Mouse (Mus musculus) heart, embryonic 10.5 days (tissue): ENCODE data around the gene Epha4. TPM values are rescaled to one million over a fixed set of nuclear protein-coding genes. Genes with fewer than 3 reads are reported as not detected.

Experiments
- DNase-seq: peaks from one replicate; pipeline ENCODE4 v3.0.0-alpha.2; 2017; ENCODE audit warnings: low spot score
- H3K27ac ChIP-seq: fragments of 300-500 bp; sonication (generic); 2 replicates; pipeline ENCODE4 v1.5.1; 2016; ENCODE audit warnings: mild to moderate bottlenecking
- H3K27me3 ChIP-seq: fragments of 300-500 bp; sonication (generic); 2 replicates; pipeline ENCODE4 v1.6.1; 2016; ENCODE audit warnings: mild to moderate bottlenecking; ENCODE audit not compliant: poor library complexity, insufficient read depth, severe bottlenecking
- H3K36me3 ChIP-seq: fragments of 300-500 bp; sonication (generic); 2 replicates; pipeline ENCODE4 v1.6.1; 2016; ENCODE audit warnings: mild to moderate bottlenecking, moderate library complexity
- H3K4me1 ChIP-seq: fragments of 300-500 bp; sonication (generic); 2 replicates; pipeline ENCODE4 v1.6.1; 2016; ENCODE audit warnings: mild to moderate bottlenecking
- H3K4me3 ChIP-seq: fragments of 300-500 bp; sonication (generic); 2 replicates; pipeline ENCODE4 v1.5.1; 2016; ENCODE audit warnings: mild to moderate bottlenecking, moderate library complexity
- H3K9me3 ChIP-seq: fragments of 300-500 bp; sonication (generic); 2 replicates; pipeline ENCODE4 v1.6.1; 2016; ENCODE audit warnings: mild to moderate bottlenecking, moderate library complexity
- WGBS: fragments of 180-500 bp; shearing (Covaris S2); methylation state at CpG from one replicate; pipeline ENCODE4 v1.1.7; 2016; 5-methylcytosine and 5-hydroxymethylcytosine counted together
- polyA plus RNA-seq: library from polyadenylated mRNA; unstranded; fragments of >200 nt; fragmentation: Nextera tagmentation; extraction: Ambion mirVana; gene quantifications from 2 replicates; pipeline ENCODE4 v1.2.1, GENCODE M21; 2016

The Epha4 gene
- polyA plus RNA-seq, 1 experiment from 2014 or later, result 11.5 TPM

- Histone ChIP-seq H3K4me1 (peaks cover 20% of the 10 kb centered on the region), H3K9me3 (no peaks in the 10 kb centered on the region), H3K36me3 (0 out of 2 replicates have a peak, but pooled peaks cover 4% of the 10 kb centered on the region), H3K27me3 (no peaks in the 10 kb centered on the region), H3K27ac (no peak overlapping the region), H3K4me3 (no peak overlapping the region)
- 83% methylated on average over 12 of the region's 12 CpGs for WGBS
- DNase-seq, result no peak
These were observed 68.5 kb downstream of the Epha4 start for GRCm38 (mm10) chr1:77446438-77446837.

GRCm38 (mm10) chr1:77444648-77445047, 70.2 kb downstream of the Epha4 start:
- no peaks in the 10 kb centered on the region for H3K9me3 ChIP-seq
- H3K36me3 ChIP-seq, result 0 out of 2 replicates have a peak, but pooled peaks cover 4% of the 10 kb centered on the region
- H3K27ac ChIP-seq, result no peak overlapping the region
- DNase-seq, result no peak
- H3K27me3 ChIP-seq, result no peaks in the 10 kb centered on the region
- H3K4me1 ChIP-seq, result peaks cover 28% of the 10 kb centered on the region
- 84% methylated on average over 9 of the region's 9 CpGs for WGBS
- H3K4me3 ChIP-seq, result no peak overlapping the region

GRCm38 (mm10) chr1:77441987-77442386, 72.9 kb downstream of the Epha4 start:
- Histone ChIP-seq H3K4me3 (no peak overlapping the region), H3K27ac (no peak overlapping the region), H3K36me3 (0 out of 2 replicates have a peak, but pooled peaks cover 4% of the 10 kb centered on the region), H3K27me3 (no peaks in the 10 kb centered on the region), H3K4me1 (peaks cover 28% of the 10 kb centered on the region), H3K9me3 (no peaks in the 10 kb centered on the region)
- WGBS, result 20% methylated on average over 4 of the region's 4 CpGs
- DNase-seq, result no peak

GRCm38 (mm10) chr1:77441401-77441800, 73.5 kb downstream of the Epha4 start:
- no peak for DNase-seq
- Histone ChIP-seq H3K9me3 (no peaks in the 10 kb centered on the region), H3K4me1 (peaks cover 28% of the 10 kb centered on the region), H3K27ac (no peak overlapping the region), H3K27me3 (no peaks in the 10 kb centered on the region), H3K4me3 (no peak overlapping the region), H3K36me3 (0 out of 2 replicates have a peak, but pooled peaks cover 4% of the 10 kb centered on the region)
- WGBS, result 11% methylated on average over 4 of the region's 4 CpGs

GRCm38 (mm10) chr1:77440512-77440911, 74.4 kb downstream of the Epha4 start:
- peaks cover 24% of the 10 kb centered on the region for H3K4me1 ChIP-seq
- H3K27me3 ChIP-seq, result no peaks in the 10 kb centered on the region
- H3K27ac ChIP-seq, result no peak overlapping the region
- WGBS, result 11% methylated on average over 10 of the region's 10 CpGs
- H3K36me3 ChIP-seq, result 0 out of 2 replicates have a peak, but pooled peaks cover 4% of the 10 kb centered on the region
- H3K4me3 ChIP-seq, result no peak overlapping the region
- no peaks in the 10 kb centered on the region for H3K9me3 ChIP-seq
- DNase-seq, result no peak

- H3K36me3 ChIP-seq, result 0 out of 2 replicates have a peak, but pooled peaks cover 2% of the 10 kb centered on the region
These were observed 75.4 kb downstream of the Epha4 start for GRCm38 (mm10) chr1:77439383-77440074.

GRCm38 (mm10) chr1:77438639-77439038, 76.2 kb downstream of the Epha4 start:
- WGBS, result 54% methylated on average over 4 of the region's 4 CpGs
- no peak for DNase-seq

More at GRCm38 (mm10) chr1:77439383-77440074, 75.4 kb downstream of the Epha4 start:
- Histone ChIP-seq H3K27ac (no peak overlapping the region), H3K27me3 (no peaks in the 10 kb centered on the region), H3K4me1 (peaks cover 22% of the 10 kb centered on the region), H3K4me3 (no peak overlapping the region), H3K9me3 (no peaks in the 10 kb centered on the region)
- DNase-seq, result no peak
- 82% methylated on average over 3 of the region's 3 CpGs for WGBS

GRCm38 (mm10) chr1:77437881-77438610, 76.8 kb downstream of the Epha4 start:
- no peaks in the 10 kb centered on the region for H3K9me3 ChIP-seq
- no peak overlapping the region for H3K4me3 ChIP-seq
- no peak overlapping the region for H3K27ac ChIP-seq
- no peaks in the 10 kb centered on the region for H3K36me3 ChIP-seq
- 74% methylated on average over 10 of the region's 10 CpGs for WGBS
- peaks cover 21% of the 10 kb centered on the region for H3K4me1 ChIP-seq
- no peaks in the 10 kb centered on the region for H3K27me3 ChIP-seq
- no peak for DNase-seq

More at GRCm38 (mm10) chr1:77438639-77439038, 76.2 kb downstream of the Epha4 start:
- Histone ChIP-seq H3K36me3 (no peaks in the 10 kb centered on the region), H3K4me3 (no peak overlapping the region), H3K4me1 (peaks cover 21% of the 10 kb centered on the region), H3K9me3 (no peaks in the 10 kb centered on the region), H3K27ac (no peak overlapping the region), H3K27me3 (no peaks in the 10 kb centered on the region)

GRCm38 (mm10) chr1:77435045-77435444, 79.8 kb downstream of the Epha4 start:
- Histone ChIP-seq H3K4me3 (no peak overlapping the region), H3K27me3 (no peaks in the 10 kb centered on the region), H3K36me3 (no peaks in the 10 kb centered on the region), H3K4me1 (peaks cover 10% of the 10 kb centered on the region; the same call in 1 of the 2 replicates), H3K27ac (no peak overlapping the region), H3K9me3 (no peaks in the 10 kb centered on the region)
- WGBS, result 38% methylated on average over 4 of the region's 4 CpGs
- DNase-seq, result no peak

- no peak for DNase-seq
- Histone ChIP-seq H3K27ac (no peak overlapping the region), H3K27me3 (no peaks in the 10 kb centered on the region), H3K9me3 (no peaks in the 10 kb centered on the region), H3K4me3 (no peak overlapping the region), H3K36me3 (no peaks in the 10 kb centered on the region), H3K4me1 (peaks cover 10% of the 10 kb centered on the region; the same call in 1 of the 2 replicates)
- WGBS, result 93% methylated on average over 3 of the region's 3 CpGs
These were observed 81.7 kb downstream of the Epha4 start for GRCm38 (mm10) chr1:77433148-77433547.

- Histone ChIP-seq H3K4me3 (no peak overlapping the region), H3K27me3 (no peaks in the 10 kb centered on the region), H3K9me3 (no peaks in the 10 kb centered on the region), H3K4me1 (peaks cover 10% of the 10 kb centered on the region; the same call in 1 of the 2 replicates), H3K36me3 (no peaks in the 10 kb centered on the region), H3K27ac (no peak overlapping the region)
- 87% methylated on average over 2 of the region's 2 CpGs for WGBS
- no peak for DNase-seq
These were observed 82.4 kb downstream of the Epha4 start for GRCm38 (mm10) chr1:77432489-77432888.

- Histone ChIP-seq H3K27me3 (no peaks in the 10 kb centered on the region), H3K36me3 (peaks cover 9% of the 10 kb centered on the region; the same call in 1 of the 2 replicates), H3K4me3 (no peak overlapping the region), H3K9me3 (no peaks in the 10 kb centered on the region), H3K27ac (no peak overlapping the region), H3K4me1 (no peaks in the 10 kb centered on the region)
- WGBS, result 79% methylated on average over 6 of the region's 6 CpGs
- no peak for DNase-seq
These were observed 85.7 kb downstream of the Epha4 start for GRCm38 (mm10) chr1:77429174-77429573.

- Histone ChIP-seq H3K27ac (no peak overlapping the region), H3K27me3 (no peaks in the 10 kb centered on the region), H3K36me3 (peaks cover 9% of the 10 kb centered on the region; the same call in 1 of the 2 replicates), H3K4me3 (no peak overlapping the region), H3K4me1 (no peaks in the 10 kb centered on the region), H3K9me3 (no peaks in the 10 kb centered on the region)
- DNase-seq, result no peak
- 57% methylated on average over 6 of the region's 6 CpGs for WGBS
These were observed 87.9 kb downstream of the Epha4 start for GRCm38 (mm10) chr1:77426956-77427355.
